In the genomic region with DNA sequence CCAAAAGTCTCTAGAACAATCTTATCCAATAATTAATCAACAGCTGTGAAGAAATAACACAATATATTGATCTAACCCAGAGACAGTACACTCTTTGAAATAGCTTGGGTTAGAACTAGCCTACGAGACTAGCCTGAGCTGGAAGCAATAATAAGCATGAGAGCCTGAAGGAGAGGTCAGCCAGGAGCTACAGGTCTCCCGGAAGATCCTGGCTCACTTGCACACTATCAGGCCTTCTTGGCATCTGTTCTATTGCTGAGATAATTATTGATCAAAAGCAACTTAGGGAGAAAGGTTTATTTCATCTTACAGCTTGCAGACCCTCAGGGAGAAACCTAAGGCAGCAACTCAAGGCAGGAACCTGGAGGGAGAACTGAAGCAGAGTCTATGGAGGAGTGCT, we compare ENCODE assay signal across 16 mouse cellular contexts.
"Had no signal": no experiment of that assay in that cellular context is flagged by ENCODE, and none has a peak within 500 bp of the region (broad histone marks: within the 10 kb centered on the region; RNA-seq: fewer than 3 reads in every experiment).

No protein-coding gene starts in this region.

- H3K4me3 ChIP-seq: neural tube, embryonic 13.5 days; neural tube, embryonic 15.5 days; stomach, embryonic 15.5 days had no signal

- H3K27me3 ChIP-seq: stomach, embryonic 15.5 days had no signal

- H3K9ac ChIP-seq: neural tube, embryonic 13.5 days; neural tube, embryonic 15.5 days; stomach, embryonic 15.5 days had no signal

- H3K27ac ChIP-seq: neural tube, embryonic 13.5 days; neural tube, embryonic 15.5 days; stomach, embryonic 15.5 days; stomach, postnatal 0 days had no signal

- DNase-seq: retina, postnatal 1 day; right cerebral cortex, adult 18-20 months; right cerebral cortex, postnatal 14 days; right cerebral cortex, postnatal 25 days; right cerebral cortex, postnatal 4 days; spleen, adult 18-20 months; thymus, adult 18-20 months; thymus, adult 2 months; thymus, postnatal 14 days; thymus, postnatal 25 days; thymus, postnatal 36 days; thymus, postnatal 4 days had no signal

- H3K36me3 ChIP-seq: neural tube, embryonic 13.5 days; neural tube, embryonic 15.5 days; stomach, embryonic 15.5 days had no signal
